Mouse (Mus musculus) heart, postnatal 0 days (tissue): Measurements from ENCODE around the gene Gm45785. TPM values are rescaled to one million over a fixed set of nuclear protein-coding genes. Genes with fewer than 3 reads are reported as not detected.

ENCODE experiments used
- ATAC-seq: fragments of 200-750 bp; cut with Nextera tagmentation; 2 replicates; pipeline ENCODE4 v1.8.0; 2017; ENCODE audit warnings: low read depth, moderate number of reproducible peaks, moderate library complexity; ENCODE audit not compliant: insufficient read depth
- DNase-seq: peaks from one replicate; pipeline ENCODE4 v3.0.0-alpha.2; 2016; ENCODE audit warnings: low spot score
- H3K27ac ChIP-seq: fragments of 300-500 bp; sonication (generic); 2 replicates; pipeline ENCODE4 v1.5.1; 2014; ENCODE audit warnings: low read depth, mild to moderate bottlenecking
- H3K27me3 ChIP-seq: fragments of 300-500 bp; sonication (generic); 2 replicates; pipeline ENCODE4 v1.6.1; 2014; ENCODE audit warnings: low read length, mixed read lengths; ENCODE audit not compliant: control insufficient read depth, insufficient read depth
- H3K36me3 ChIP-seq: fragments of 300-500 bp; sonication (generic); replicated peaks from 2 replicates; pipeline ENCODE4 v1.6.1; 2014; ENCODE audit warnings: low read length, mixed read lengths; ENCODE audit not compliant: control insufficient read depth, insufficient read depth
- H3K4me1 ChIP-seq: fragments of 300-500 bp; sonication (generic); 2 replicates; pipeline ENCODE4 v1.6.1; 2014; ENCODE audit warnings: antibody characterized with exemption; ENCODE audit not compliant: control insufficient read depth, insufficient read depth
- H3K4me2 ChIP-seq: fragments of 300-500 bp; sonication (generic); 2 replicates; pipeline ENCODE4 v1.6.1; 2014; ENCODE audit warnings: low read depth, mild to moderate bottlenecking, low read length, moderate library complexity
- H3K4me3 ChIP-seq: fragments of 300-500 bp; sonication (generic); 2 replicates; pipeline ENCODE4 v1.5.1; 2014; ENCODE audit warnings: low read depth, low read length
- H3K9ac ChIP-seq: fragments of 300-500 bp; sonication (generic); replicated peaks from 2 replicates; pipeline ENCODE4 v1.6.1; 2014; ENCODE audit warnings: low read depth, low read length, mixed read lengths
- H3K9me3 ChIP-seq: fragments of 300-500 bp; sonication (generic); replicated peaks from 2 replicates; pipeline ENCODE4 v1.6.1; 2016; ENCODE audit warnings: low read length; ENCODE audit not compliant: control insufficient read depth
- CTCF ChIP-seq: IDR thresholded peaks from 2 replicates; pipeline ENCODE4 v1.5.1; 2016; ENCODE audit warnings: antibody characterized with exemption, control low read depth, low read depth
- EP300 ChIP-seq: IDR thresholded peaks from 2 replicates; pipeline ENCODE4 v1.6.1; 2016; ENCODE audit warnings: antibody characterized with exemption, low read depth
- WGBS: fragments of 180-500 bp; shearing (Covaris S2); extraction: QIAGEN DNeasy Blood & Tissue Kit; methylation state at CpG from one replicate; pipeline ENCODE4 v1.1.7; 2014; 5-methylcytosine and 5-hydroxymethylcytosine counted together
- polyA plus RNA-seq: library from polyadenylated mRNA; unstranded; fragments of >200 nt; fragmentation: Nextera tagmentation; extraction: Ambion mirVana; gene quantifications from 2 replicates; pipeline ENCODE4 v1.2.1, GENCODE M21; 2015
- total RNA-seq: library from RNA; depleted of rRNA; stranded (reverse); fragments of >200 nt; gene quantifications from 2 replicates; pipeline ENCODE4 v1.2.3, GENCODE M21; 2014; ENCODE audit warnings: low replicate concordance

Gene Gm45785
- total and polyA plus RNA-seq, 2 experiments from 2014 or later, result not detected

DNA sequence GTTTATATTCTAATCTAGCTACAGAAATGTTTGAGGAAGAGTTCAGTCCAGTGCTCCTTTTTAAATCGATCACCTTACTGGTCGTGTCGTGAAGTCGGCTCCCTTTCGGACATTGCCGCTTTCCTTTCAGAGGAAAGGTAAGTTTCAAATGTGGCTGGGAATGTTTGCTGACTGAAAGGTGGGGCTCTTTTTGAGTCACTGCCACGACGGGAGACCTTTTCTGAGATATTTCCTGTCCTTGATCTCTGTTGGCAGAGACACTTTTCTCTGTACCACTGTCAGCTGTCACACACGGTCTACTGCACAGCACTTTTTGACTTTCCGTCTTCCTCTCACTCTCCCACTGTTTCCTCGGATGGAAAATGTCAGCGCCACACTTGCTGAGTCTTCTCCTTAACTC, 43.3 kb downstream of the Gm45785 start:
- no peak overlapping the region for H3K9ac ChIP-seq
- 77% methylated on average over 12 of the region's 12 CpGs for WGBS

GRCm38 (mm10) chr7:140811714-140812113, 44.4 kb downstream of the Gm45785 start:
- Histone ChIP-seq H3K27ac (no peak overlapping the region), H3K36me3 (peaks cover 13% of the 10 kb centered on the region; the same call in 1 of the 2 replicates), H3K4me1 (no peaks in the 10 kb centered on the region), H3K9me3 (no peaks in the 10 kb centered on the region), H3K9ac (no peak overlapping the region), H3K4me2 (no peak overlapping the region), H3K4me3 (no peak overlapping the region), H3K27me3 (no peaks in the 10 kb centered on the region)
- ATAC-seq (no peak), DNase-seq (no peak)
- WGBS, result 81% methylated on average over 13 of the region's 13 CpGs
- TF ChIP-seq EP300, result no peak
- TF ChIP-seq CTCF, result no peak

More for the DNA sequence above, 43.3 kb downstream of the Gm45785 start:
- no peak for DNase-seq
- H3K4me2 ChIP-seq, result no peak overlapping the region
- TF ChIP-seq CTCF (no peak), EP300 (no peak)
- H3K27ac ChIP-seq, result no peak overlapping the region
- no peaks in the 10 kb centered on the region for H3K9me3 ChIP-seq
- H3K4me1 ChIP-seq, result no peaks in the 10 kb centered on the region
- peaks cover 13% of the 10 kb centered on the region; the same call in 1 of the 2 replicates for H3K36me3 ChIP-seq
- no peak overlapping the region for H3K4me3 ChIP-seq
- H3K27me3 ChIP-seq, result no peaks in the 10 kb centered on the region
- ATAC-seq, result no peak

- DNase-seq, result no peak
- Histone ChIP-seq H3K4me1 (no peaks in the 10 kb centered on the region), H3K9ac (no peak overlapping the region), H3K4me3 (no peak overlapping the region), H3K27ac (no peak overlapping the region), H3K27me3 (no peaks in the 10 kb centered on the region), H3K36me3 (peaks cover 13% of the 10 kb centered on the region; the same call in 1 of the 2 replicates), H3K9me3 (no peaks in the 10 kb centered on the region), H3K4me2 (no peak overlapping the region)
- TF ChIP-seq EP300 (no peak), CTCF (no peak)
- ATAC-seq, result no peak
- 89% methylated on average over 6 of the region's 6 CpGs for WGBS
Observed at GRCm38 (mm10) chr7:140810496-140810895, 45.6 kb downstream of the Gm45785 start.

DNA sequence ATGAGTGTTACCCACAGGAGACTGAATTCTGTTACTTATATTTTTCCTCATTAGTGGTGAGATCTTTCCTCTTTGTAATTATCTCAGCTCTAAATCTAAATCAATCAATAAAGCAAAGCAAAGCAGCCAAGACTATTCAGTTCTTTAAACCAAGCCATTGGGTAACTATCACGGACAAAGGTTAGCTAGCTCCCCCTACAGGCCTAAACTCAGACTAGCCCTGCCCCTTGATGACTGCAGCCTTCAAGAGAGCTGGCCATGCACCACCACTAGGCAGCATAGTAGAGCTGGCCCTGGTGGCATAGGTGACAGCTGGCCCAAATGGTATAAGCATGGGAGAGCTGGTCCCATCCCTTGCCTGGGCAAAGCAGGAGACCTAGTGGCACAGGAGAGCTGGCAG, 50.4 kb downstream of the Gm45785 start:
- no peak for ATAC-seq
- no peaks in the 10 kb centered on the region for H3K27me3 ChIP-seq
- H3K36me3 ChIP-seq, result no peaks in the 10 kb centered on the region
- H3K9me3 ChIP-seq, result no peaks in the 10 kb centered on the region
- WGBS, result 18% methylated on average over 1 of the region's 1 CpGs
- H3K4me3 ChIP-seq, result no peak overlapping the region
- no peak for DNase-seq
- TF ChIP-seq CTCF (peak; percentile 44), EP300 (no peak)
- H3K4me2 ChIP-seq, result no peak overlapping the region
- no peak overlapping the region for H3K9ac ChIP-seq
- H3K4me1 ChIP-seq, result no peaks in the 10 kb centered on the region
- no peak overlapping the region for H3K27ac ChIP-seq

GRCm38 (mm10) chr7:140802629-140803028, 53.5 kb downstream of the Gm45785 start:
- no peak for TF ChIP-seq CTCF
- no peak for TF ChIP-seq EP300
- DNase-seq, result no peak
- no peaks in the 10 kb centered on the region for H3K27me3 ChIP-seq
- H3K4me1 ChIP-seq, result no peaks in the 10 kb centered on the region
- no peak overlapping the region for H3K27ac ChIP-seq
- WGBS, result 68% methylated on average over 6 of the region's 6 CpGs
- H3K9ac ChIP-seq, result no peak overlapping the region
- H3K4me2 ChIP-seq, result no peak overlapping the region
- no peaks in the 10 kb centered on the region for H3K9me3 ChIP-seq
- H3K4me3 ChIP-seq, result no peak overlapping the region
- no peaks in the 10 kb centered on the region for H3K36me3 ChIP-seq
- ATAC-seq, result no peak

GRCm38 (mm10) chr7:140798212-140798611, 57.9 kb downstream of the Gm45785 start:
- no peaks in the 10 kb centered on the region for H3K4me1 ChIP-seq
- no peak overlapping the region for H3K4me3 ChIP-seq
- ATAC-seq (no peak), DNase-seq (no peak)
- no peak overlapping the region for H3K9ac ChIP-seq
- TF ChIP-seq EP300, result no peak
- TF ChIP-seq CTCF, result no peak
- H3K4me2 ChIP-seq, result no peak overlapping the region
- H3K27me3 ChIP-seq, result no peaks in the 10 kb centered on the region
- H3K27ac ChIP-seq, result no peak overlapping the region
- H3K36me3 ChIP-seq, result no peaks in the 10 kb centered on the region
- no peaks in the 10 kb centered on the region for H3K9me3 ChIP-seq
- 44% methylated on average over 2 of the region's 2 CpGs for WGBS
